Mouse (Mus musculus) C2C12 (cell line): ENCODE measurements around the gene Timp2.

ENCODE experiments used
- CEBPB ChIP-seq: IDR thresholded peaks from one replicate; pipeline ENCODE4 v1.6.1; 2011; ENCODE audit warnings: low read depth, mild to moderate bottlenecking, control low read depth, moderate library complexity
- CTCF ChIP-seq: IDR thresholded peaks from one replicate; pipeline ENCODE4 v1.5.1; 2011; ENCODE audit not compliant: control insufficient read depth, insufficient read depth, insufficient read length
- MYOG ChIP-seq: IDR thresholded peaks from one replicate; pipeline ENCODE4 v1.6.1; 2011; ENCODE audit not compliant: control insufficient read depth, insufficient read length; ENCODE audit errors: extremely low read depth

- no peak for TF ChIP-seq CTCF
- TF ChIP-seq MYOG, result no peak
- TF ChIP-seq CEBPB, result no peak
These were observed 32.9 kb downstream of the Timp2 start for GRCm38 (mm10) chr11:118322647-118323046.
